Mouse (Mus musculus) lung, adult 18-20 months (tissue): ENCODE data around the gene Wrb.

Source experiments
- DNase-seq, 2 experiments: peaks; one replicate each; pipeline ENCODE4 v3.0.0; 2022; ENCODE audit warnings: mixed read lengths in 2 of 2

Gene Wrb

GRCm38 (mm10) chr16:96159091-96159731 lies 14.0 kb downstream of the Wrb start:
- DNase-seq = peak; percentile 34 to 42

DNA sequence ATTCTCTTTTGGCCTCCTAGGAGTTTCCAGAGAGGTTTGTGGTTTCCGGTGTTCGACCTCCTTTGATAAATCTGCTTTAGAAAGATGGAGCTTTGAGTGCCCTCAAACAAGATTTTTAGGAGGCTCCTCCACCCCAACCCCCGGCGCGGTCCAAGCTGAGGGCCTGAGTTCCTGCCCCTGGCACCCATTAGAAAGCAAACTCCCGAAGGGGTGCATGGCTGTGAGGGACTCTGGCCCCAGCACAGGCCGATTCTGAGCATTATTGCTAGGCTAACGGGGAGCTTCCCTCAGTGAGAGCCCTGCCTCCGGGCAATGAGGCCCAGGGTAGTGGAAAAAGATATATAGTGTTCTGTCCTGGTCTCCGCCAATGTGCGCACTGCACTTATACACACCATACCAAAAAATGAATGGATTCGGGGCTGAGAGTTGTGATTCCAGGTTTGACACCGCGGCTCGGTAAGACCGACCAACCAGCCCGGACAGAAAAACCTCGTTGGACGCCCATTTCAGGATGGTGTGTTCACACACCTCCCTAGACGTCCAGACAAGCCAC lies 14.7 kb downstream of the Wrb start:
- no peak for DNase-seq

GRCm38 (mm10) chr16:96160927-96161326 lies 15.7 kb downstream of the Wrb start:
- DNase-seq = no peak

DNA sequence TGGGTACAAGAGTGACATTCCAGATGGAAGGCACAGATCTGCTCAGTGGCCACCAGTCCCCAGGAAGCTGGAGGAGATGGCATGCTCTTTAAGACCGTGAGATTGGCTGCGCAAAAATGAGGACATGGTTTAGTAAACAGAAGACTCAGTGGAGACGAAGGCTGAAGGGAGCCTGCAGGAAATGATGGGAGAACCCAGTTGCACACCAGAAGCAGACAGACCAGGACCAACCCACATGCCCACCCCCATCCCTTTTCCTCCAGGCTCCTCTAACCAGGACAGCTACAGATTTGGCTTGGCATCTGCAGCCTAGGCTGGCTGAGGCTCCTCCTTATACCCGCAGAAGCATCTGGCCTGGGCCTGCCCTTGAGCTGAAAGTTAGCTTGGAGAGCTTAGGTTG lies 16.1 kb downstream of the Wrb start:
- no peak for DNase-seq

DNA sequence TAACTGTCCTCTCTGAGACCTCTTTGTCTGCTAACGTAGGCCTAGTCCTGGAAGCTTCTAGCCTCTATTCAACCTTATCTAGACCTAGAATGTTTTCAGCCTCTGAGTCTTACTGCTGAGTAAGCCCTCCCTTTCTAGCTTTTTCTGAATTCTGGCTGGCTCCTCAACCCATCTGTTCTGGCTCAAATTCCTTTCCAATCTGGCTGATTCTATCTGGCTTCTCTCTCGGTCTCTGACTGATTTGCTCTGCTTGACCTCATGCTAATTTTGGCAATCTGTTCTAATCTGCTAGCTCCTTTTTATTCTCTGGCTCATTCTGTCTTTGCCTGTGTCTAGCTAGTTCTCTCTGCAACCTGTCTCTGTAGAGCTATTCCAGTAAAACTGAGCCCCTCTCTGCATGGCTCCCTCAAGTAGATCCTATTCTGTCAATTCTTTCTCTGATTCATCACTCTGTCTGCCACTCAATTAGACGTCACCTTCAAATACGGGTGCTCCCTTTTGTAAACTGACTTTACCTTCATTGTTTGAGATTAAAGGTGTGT lies 20.6 kb downstream of the Wrb start:
- DNase-seq = no peak

DNA sequence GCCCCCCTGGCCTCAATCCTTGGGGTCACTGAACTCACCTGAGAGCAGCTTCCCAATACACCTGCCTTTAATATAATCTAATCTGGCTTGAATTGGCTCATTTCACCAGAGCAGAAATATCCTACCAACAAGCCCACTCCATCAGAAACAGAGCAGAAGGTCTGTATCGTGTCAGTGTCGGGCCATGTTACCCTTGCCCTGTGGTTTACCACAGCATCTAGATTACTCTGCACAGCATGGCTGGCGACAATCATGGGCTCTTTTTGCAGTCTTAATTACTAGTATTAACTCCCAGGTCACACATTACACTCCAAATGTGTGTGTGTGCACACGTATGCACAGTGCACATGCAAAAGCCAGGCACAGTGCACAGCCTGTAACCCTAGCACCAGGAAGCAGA lies 23.6 kb downstream of the Wrb start:
- no peak for DNase-seq

DNA sequence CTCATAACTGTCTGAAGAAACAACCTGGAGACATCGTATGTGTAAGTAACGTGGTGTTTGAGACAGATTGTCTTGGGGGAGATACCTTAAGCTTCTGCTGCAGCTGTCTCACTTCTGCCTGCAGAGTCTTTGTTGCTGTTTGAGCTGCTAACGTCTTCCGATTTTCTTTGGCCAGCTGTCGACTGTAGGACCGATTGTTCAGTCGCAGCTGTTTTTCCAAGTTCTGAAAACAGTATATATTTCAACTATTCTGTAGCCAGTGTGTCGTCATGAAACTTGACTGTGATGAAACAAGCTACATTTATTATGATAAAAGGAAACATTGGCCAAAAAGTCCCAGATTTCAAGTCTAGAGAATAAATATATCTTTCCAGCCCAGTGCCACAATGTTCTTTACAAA lies 28.4 kb downstream of the Wrb start:
- no peak for DNase-seq

GRCm38 (mm10) chr16:96175399-96175798 lies 30.2 kb downstream of the Wrb start:
- DNase-seq = peak; percentile 80 to 86

DNA sequence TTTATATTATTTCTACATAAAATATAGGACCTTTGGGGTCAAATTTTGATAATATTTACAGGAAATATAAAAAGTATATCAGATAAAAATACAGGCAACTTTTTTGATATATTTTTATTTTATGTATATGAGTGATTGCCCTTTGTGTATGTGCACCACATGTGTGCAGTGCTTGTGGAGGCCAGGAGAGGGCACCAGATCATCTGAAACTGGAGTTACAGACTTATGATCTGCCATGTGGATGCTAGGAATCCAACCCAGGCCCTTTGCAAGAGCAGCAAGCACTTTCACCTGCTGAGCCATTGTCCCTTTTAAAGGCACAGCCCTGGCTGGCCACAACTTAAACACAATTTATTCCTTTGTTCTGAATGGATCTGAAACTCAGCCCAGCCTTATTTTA lies 33.9 kb downstream of the Wrb start:
- DNase-seq = no peak

- DNase-seq = no peak
Observed at GRCm38 (mm10) chr16:96187619-96188018, 42.4 kb downstream of the Wrb start.

DNA sequence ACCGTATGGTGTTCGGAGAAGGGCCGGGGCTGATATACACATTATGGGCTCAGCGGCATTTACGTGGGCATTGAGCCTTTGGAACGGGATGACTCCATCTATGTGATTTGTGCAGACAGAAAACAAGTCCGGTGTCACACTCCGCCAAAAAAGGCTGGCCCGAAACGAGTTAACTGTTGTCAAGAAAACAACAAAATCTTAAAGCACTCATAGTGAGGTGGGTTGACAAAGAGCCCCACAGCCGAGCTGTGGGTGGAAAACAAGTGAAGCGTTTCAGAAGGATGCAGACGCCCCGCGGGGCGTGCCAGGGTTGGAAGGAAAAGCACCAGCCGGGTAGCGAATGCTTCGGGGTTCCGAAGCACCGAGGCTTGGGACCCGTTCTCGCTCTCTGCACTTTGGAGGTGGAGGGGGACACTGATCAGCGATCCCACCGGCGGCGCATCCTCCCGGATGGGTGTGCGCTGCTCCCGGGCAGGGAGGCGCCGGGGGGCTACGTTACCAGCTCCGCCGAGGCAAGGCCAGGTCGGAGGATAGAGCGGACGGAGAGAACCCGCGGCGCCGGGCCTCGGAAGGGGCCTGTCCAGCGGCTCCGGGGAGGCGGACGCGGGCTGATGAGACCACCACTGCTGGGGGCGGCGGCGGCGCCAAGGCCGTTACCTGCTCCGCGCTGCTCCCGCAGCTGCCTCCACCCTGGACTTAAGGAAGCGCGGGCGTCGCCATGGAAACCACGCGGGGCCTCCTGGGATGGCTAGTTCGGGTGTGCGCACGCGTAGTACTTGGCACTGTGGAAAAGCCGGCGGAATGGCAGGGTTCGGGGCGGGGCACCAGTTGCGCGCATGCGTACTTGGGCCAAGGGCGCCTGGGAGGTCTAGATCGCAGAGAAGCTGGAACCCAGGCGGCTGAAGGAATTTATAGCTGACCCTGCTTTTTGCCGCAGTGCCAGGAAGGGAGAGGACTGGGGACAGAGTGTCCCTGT lies 46.6 kb downstream of the Wrb start, which contains the start of gene Lca5l:
TSS of gene Lca5l (minus strand) at position 741 of the 976 bp plus-strand sequence.
- DNase-seq = peak; percentile 99

- peak; percentile 74 for DNase-seq
Observed at GRCm38 (mm10) chr16:96199913-96200701, 54.9 kb downstream of the Wrb start, which contains the start of gene Sh3bgr. Gene Sh3bgr (plus strand): TSS chr16:96200450.

DNA sequence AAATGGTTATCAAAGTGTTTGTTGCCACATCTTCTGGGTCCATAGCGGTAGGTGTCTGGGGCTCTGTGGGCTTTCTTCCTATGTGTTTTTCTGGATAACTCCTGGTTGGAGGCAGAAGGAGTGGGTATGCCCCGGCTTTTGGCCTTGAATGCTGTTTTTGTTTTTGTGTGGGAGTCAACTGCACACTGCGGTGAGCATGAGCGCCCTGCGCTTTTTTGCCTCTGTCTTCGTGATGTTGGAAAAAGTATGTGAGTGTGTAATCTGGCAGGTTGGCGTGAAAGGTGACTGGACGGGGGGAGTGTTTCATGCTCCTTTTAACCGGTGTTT lies 55.5 kb downstream of the Wrb start:
- no peak for DNase-seq

GRCm38 (mm10) chr16:96201485-96202232 lies 56.5 kb downstream of the Wrb start:
- DNase-seq = no peak
